Mouse (Mus musculus): ENCODE data around the gene Tmprss9.

Tmprss9 gene

DNA sequence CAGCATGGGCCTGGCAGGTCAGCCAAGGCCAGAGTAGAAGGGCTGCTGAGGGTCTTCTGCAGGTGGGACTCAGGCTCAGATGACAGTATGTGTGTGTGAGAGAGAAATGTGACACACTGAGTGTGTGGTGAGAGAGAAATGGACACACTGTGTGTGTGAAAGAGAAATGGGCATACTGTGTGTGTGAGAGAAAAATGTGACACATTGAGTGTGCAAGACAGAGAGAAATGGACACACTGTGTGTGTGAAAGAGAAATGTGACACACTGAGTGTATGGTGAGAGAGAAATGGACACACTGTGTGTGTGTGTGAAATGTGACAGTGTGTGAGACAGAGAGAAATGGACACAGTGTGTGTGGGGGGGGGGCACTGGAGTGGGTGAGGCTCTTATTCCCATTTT is 40.2 kb downstream of the Tmprss9 start:
- DNase-seq (ENCODE audit: extremely low read depth, low read depth, low spot score), result no peak

- DNase-seq (ENCODE audit: extremely low read depth, low read depth, low spot score), result no peak
Measured at GRCm38 (mm10) chr10:80913364-80914011, 41.8 kb downstream of the Tmprss9 start.

DNA sequence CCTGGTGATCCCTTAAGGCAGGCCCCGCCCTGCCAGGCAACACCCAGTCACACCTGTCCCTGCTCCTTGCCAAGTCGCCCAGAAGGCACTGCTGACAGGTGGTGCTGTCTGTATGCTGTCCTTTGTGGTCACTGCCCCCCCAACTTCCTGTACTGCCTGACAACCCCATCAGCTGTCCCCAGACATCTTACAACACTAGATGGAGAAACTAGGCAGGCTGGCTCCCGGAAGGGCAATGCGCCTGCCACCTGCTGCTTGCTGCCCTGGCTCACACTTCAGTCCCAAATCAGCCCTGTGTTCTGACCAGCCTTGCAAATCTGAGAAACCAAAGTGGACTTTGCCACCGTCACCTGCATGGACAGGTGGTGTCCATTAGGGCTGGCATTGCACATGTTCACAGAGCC is 42.6 kb downstream of the Tmprss9 start:
- peak; percentile 50 for DNase-seq (ENCODE audit: extremely low read depth, low read depth, low spot score)

GRCm38 (mm10) chr10:80915260-80915659 is 43.6 kb downstream of the Tmprss9 start:
- DNase-seq (ENCODE audit: extremely low read depth, low read depth, low spot score), result no peak

DNA sequence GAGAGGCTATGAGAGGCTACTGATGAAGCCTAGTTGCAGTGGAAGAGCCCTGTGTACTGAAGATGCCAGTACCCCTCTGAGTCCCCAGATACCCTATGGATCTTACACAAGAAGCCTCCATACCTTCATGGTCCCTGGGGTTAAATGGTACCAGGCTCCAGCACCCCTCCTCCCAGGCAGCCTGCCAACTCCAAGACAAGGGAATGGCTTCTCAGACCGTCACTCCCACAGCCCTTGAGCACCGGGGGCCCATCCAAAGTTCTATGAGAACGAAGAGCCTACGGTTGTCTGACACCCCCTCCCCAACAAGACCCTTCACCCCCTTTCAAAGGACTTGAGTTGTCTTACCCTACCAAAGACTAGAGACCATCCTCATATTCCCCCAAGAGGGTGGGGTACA is 44.1 kb downstream of the Tmprss9 start:
- DNase-seq (ENCODE audit: extremely low read depth, low read depth, low spot score), result no peak

DNA sequence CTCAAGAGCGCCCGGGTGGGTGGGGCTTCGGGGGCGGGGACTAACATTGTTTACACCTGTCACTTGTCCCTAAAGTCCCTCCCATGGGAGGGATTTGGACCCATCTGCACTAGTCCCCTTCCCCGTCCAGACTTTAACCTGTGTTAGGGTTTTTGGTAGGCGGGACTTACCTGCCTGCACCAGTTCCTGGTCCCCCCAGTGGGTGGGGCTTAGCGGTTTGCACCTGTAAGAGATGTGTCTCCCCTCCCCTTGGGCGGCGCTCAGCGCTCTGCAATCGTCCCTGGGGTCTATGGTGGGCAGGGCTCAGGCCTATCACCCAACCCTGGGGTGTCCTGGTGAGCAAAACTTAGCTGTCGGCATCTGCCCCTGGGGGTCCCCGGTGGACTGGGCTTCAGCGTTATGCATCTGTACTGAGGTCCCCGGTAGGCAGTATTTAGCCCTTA is 45.7 kb downstream of the Tmprss9 start:
- no peak for DNase-seq (ENCODE audit: extremely low read depth, low read depth, low spot score)

GRCm38 (mm10) chr10:80917779-80918434 is 46.3 kb downstream of the Tmprss9 start, which contains the start of gene Lmnb2:
Gene Lmnb2, minus strand, starts transcription at chr10:80918245.
- DNase-seq (ENCODE audit: extremely low read depth, low read depth, low spot score), result no peak

DNA sequence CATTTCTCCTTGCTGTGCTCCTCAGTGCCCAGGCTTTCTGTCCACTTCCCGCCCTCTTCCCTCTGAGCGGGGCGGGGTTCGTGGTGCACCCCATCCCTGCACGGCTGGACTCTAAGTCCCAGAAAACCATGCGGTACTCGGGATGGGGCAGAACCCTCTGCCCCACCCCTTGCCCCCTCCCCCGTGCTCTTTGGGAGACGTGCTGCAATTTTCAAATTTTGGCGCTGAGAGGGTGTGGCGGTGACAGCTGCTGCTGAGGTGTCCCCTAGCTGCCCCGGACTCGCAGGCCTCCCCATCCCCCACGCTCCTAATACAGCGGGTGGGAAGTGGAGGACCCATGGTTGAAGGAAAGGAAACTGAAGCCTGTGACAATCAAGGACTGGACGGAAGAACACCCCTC is 50.3 kb downstream of the Tmprss9 start:
- no peak for DNase-seq (ENCODE audit: extremely low read depth, low read depth, low spot score)

DNA sequence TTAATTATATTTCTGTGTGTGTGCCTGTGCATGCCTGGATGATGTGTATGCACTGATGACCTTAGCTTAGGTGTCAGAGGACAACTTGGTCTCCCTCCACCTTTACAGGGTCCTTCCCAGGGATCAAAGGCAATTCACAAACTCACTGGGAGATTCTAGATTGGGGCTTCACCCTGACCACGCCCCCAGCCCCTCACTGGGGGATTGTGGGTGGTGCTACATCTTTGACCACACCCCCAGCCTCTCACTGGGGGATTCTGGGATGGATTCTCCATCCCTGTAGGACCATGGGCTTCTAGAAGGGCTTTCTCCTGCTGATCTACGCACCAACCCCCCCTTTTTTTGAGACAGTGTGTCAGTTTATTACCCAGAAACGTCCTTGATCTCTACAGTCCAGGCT is 53.8 kb downstream of the Tmprss9 start:
- DNase-seq (ENCODE audit: extremely low read depth, low read depth, low spot score), result no peak

- DNase-seq (ENCODE audit: extremely low read depth, low read depth, low spot score), result no peak
Measured at GRCm38 (mm10) chr10:80928586-80929298, 57.1 kb downstream of the Tmprss9 start.

DNA sequence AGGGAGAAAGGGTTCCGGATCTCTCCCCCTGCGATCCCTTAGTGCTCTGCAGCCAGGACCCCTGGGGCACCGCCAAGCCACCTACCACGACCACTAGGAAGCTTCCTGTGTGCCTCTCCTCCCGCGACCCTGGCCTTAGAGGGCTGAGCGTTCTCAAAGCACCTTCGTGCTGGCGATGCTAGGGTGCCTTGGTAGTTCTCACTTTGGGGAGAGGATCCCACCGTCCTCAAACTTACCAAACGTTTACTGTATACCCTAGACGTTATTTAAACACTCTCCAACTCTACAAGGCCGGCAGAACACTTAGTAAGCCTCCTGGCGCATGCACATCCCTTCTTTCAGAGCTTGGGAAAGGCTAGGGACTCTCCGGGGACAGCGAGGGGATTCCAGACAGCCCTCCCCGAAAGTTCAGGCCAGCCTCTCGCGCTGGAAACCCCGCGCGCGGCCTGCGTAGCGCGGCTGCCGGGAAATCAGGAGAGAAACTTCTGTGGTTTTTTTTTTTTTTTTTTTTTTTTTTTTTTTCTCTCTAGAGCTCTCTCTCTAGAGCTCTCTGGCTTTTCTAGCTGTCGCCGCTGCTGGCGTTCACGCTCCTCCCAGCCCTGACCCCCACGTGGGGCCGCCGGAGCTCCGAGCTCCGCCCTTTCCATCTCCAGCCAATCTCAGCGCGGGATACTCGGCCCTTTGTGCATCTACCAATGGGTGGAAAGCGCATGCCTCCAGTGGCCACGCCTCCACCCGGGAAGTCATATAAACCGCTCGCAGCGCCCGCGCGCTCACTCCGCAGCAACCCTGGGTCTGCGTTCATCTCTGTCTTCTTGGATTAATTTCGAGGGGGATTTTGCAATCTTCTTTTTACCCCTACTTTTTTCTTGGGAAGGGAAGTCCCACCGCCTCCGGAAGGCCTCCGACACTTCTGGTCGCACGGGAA is 57.9 kb downstream of the Tmprss9 start, which contains the start of gene Gadd45b:
Gadd45b (plus strand) TSS at position 775 of the 928 bp plus-strand sequence.
- no peak for DNase-seq (ENCODE audit: extremely low read depth, low read depth, low spot score)

DNA sequence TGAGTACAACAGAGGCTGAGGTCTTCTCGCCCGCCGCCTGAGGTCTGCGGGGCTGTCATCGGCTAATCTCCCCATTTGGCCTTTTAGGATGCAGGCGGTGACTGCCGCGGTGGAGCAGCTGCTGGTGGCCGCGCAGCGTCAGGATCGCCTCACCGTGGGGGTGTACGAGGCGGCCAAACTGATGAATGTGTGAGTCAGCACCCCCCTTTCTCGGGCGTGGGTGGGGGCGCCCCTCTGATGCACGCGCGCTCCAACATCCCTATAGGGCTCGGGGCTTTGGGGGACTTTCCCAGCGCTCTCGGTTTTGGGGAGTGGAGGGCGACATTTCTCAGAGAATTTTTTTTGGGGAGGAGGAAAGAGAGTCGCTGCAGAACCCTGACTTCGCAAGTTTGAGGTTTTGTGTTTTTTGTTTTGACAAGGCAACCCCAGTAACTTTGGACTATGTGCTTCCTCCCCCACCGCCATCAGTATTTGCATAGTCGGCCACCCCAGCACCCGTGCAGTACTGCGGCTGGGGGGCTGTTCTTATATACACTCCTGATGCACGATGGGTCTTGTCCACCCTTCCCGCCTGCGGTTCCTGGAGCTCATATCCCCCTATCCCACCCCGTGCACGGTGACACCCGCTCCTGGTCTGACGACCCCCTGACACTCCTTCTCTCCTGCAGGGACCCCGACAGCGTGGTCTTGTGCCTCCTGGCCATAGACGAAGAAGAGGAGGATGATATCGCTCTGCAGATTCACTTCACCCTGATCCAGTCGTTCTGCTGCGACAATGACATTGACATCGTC is 58.9 kb downstream of the Tmprss9 start:
- DNase-seq (ENCODE audit: extremely low read depth, low read depth, low spot score), result no peak

- no peak for DNase-seq (ENCODE audit: extremely low read depth, low read depth, low spot score)
Measured at GRCm38 (mm10) chr10:80931153-80931671, 59.6 kb downstream of the Tmprss9 start.

DNA sequence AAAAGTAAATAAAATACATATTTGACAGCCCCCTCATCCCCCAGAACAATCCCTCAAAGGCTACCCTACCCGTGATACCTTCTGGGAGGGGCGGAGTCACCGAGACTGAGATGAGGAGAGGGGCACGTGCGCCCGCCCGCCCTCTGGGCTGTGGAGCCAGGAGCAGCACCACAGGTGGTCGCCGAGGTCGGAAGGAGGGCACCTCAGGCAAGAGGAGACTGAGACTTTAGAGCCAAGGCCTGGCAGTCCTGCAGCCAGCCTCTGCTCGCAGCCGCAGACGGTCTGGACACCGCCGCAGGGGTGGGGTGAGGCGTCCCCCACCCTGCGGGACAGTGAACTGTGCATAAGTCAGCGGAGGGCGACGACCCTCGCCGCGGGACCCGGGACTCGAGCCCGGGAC is 60.0 kb downstream of the Tmprss9 start:
- DNase-seq (ENCODE audit: extremely low read depth, low read depth, low spot score), result no peak

- DNase-seq (ENCODE audit: extremely low read depth, low read depth, low spot score), result no peak
Measured at GRCm38 (mm10) chr10:80932206-80932605, 60.6 kb downstream of the Tmprss9 start.

GRCm38 (mm10) chr10:80932700-80933420 is 61.2 kb downstream of the Tmprss9 start:
- no peak for DNase-seq (ENCODE audit: extremely low read depth, low read depth, low spot score)

DNA sequence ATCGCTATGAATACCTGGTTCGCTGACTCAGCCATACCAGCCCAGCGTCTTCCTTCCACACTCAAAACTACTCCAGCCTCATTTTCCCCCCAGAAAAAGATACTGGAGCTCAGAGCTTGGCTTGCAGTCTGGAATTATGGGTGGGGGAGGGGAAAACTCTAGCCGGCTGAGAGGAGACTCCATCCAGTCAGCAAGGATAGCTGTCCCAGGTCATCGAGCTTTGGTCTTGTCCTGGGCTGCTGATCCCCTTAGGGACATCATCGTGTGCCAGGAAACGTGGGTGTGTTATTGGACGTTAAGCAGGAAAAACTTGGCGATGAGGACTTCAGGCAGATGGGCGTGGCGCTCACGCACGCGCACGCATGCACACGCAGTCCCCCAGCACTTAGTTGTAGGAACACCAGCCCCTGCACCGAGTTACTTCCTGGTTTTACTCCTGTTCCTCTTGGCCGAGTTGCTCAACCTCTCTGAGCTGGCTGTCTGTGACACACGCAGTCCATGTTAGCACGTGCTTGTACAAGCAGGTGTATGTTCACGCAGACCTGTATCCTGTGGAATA is 61.9 kb downstream of the Tmprss9 start:
- peak; percentile 73 for DNase-seq (ENCODE audit: extremely low read depth, low read depth, low spot score)

DNA sequence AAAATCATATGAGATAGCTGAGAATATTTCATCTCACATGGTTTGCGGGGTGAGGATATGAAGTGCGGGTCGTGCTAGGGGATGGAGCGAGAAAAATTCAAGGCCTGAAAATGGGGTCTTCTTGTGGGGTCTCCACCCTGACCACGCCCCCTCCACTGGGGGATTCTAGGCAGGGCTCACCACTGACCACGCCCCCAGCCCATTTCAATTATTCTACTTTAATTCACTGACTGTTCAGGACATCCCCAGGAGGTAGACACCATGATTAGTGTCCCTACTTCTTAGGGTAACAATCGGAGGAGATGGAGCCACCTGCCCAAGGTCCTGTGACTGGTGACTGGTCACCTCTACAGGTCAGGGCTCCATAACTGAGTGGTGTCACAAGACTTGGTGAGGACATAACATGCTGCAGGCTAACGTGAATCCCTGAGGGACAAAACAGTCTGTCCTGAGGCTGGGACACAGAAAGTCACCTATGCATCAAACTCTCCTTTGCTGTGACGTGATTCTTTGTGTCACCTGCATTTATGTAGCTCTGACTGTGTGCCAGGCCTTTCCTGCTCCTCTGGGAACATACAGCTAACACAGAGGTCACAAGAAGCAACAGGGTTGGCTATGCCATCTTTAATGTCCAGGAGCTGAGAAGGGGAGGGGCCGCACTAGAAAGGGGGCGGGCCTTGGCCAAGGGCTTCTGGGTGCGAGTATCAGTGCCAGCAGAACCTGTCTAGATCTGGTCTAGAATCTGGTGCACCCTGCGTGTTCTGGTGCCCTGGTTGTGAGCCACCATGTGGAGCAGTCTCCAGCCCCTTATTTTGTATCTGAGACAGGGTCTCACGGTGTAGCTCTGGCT is 62.7 kb downstream of the Tmprss9 start:
- DNase-seq (ENCODE audit: extremely low read depth, low read depth, low spot score), result no peak
